Mouse (Mus musculus) kidney, adult 2 months (tissue): ENCODE measurements around the gene Csnk2b.

ENCODE experiments used
- CTCF ChIP-seq: fragments of 200-500 bp; conservative IDR thresholded peaks from 2 replicates; pipeline ENCODE4 v1.5.1; 2011; ENCODE audit warnings: low read depth, mild to moderate bottlenecking, control low read depth, low read length, moderate library complexity, mixed read lengths; ENCODE audit not compliant: insufficient read depth, insufficient read length
- POLR2A ChIP-seq: fragments of 200-500 bp; IDR thresholded peaks from one replicate; pipeline ENCODE4 v1.6.1; 2011; ENCODE audit warnings: low read depth, low read length, control low read depth

- no peak for TF ChIP-seq POLR2A
- TF ChIP-seq CTCF = no peak
Measured at GRCm38 (mm10) chr17:35132174-35132560, 10.3 kb upstream of the Csnk2b start.
